Mouse (Mus musculus) megakaryocyte, embryonic 14.5 days (primary cell): ENCODE results near the gene Oaz3.

Experiments
- FLI1 ChIP-seq: IDR thresholded peaks from 2 replicates; pipeline ENCODE4 v1.6.1; 2012; ENCODE audit warnings: low read length, inconsistent platforms, mixed read lengths
- GATA1 ChIP-seq: IDR thresholded peaks from 3 replicates; pipeline ENCODE4 v1.6.1; 2012; ENCODE audit warnings: mixed read lengths, low read length, inconsistent platforms, borderline replicate concordance

- TF ChIP-seq GATA1 (no peak), FLI1 (no peak)
Measured at GRCm38 (mm10) chr3:94441182-94441581, 2.5 kb downstream of the Oaz3 start.
